Mouse (Mus musculus) ES-E14 (cell line): Measurements from ENCODE around the gene Tmem97.

Source experiments
- CHD2 ChIP-seq: IDR thresholded peaks from 2 replicates; pipeline ENCODE4 v1.6.1; 2014; ENCODE audit warnings: mild to moderate bottlenecking, low read depth, low read length, inconsistent platforms
- HCFC1 ChIP-seq: IDR thresholded peaks from 2 replicates; pipeline ENCODE4 v1.6.1; 2012; ENCODE audit warnings: low read length, inconsistent platforms, borderline replicate concordance; ENCODE audit not compliant: insufficient read depth

- no peak for TF ChIP-seq CHD2
- TF ChIP-seq HCFC1 = no peak
These were observed 5.4 kb downstream of the Tmem97 start for GRCm38 (mm10) chr11:78545181-78545580.
